Mouse (Mus musculus) adipocyte (in vitro differentiated cells): Measurements from ENCODE around the gene Cela3a.
"Not testable (repeated sequence)": the region's sequence is repeated elsewhere in the genome, so short reads cannot be mapped to it uniquely, and the experiment has no call there.

ENCODE experiments used
- DNase-seq: peaks from one replicate; pipeline ENCODE4 v3.0.0-alpha.2; 2016; ENCODE audit warnings: low spot score

Gene Cela3a

DNA sequence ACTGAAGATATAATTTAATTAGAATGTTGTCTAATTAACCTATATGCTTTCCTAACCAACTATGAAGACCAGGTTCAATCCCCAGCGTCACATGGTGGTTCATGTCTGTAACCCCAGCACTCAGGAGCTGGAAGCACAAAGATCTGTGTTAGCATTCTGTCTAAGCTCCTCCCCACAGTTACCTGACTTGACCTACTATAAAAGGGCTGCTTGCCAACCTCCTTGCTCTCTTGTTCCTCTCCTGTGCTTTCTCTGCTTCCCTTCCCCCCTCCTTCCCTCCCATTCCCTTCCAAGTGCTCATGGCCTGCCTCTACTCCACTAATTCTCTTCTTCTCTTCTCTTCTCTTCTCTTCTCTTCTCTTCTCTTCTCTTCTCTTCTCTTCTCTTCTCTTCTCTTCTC is 5.3 kb upstream of the Cela3a start:
- no peak for DNase-seq

- DNase-seq = not testable (repeated sequence)
Observed at GRCm38 (mm10) chr4:137412185-137412709, 2.7 kb upstream of the Cela3a start.

GRCm38 (mm10) chr4:137405571-137405970 is 4.0 kb downstream of the Cela3a start:
- DNase-seq = no peak

DNA sequence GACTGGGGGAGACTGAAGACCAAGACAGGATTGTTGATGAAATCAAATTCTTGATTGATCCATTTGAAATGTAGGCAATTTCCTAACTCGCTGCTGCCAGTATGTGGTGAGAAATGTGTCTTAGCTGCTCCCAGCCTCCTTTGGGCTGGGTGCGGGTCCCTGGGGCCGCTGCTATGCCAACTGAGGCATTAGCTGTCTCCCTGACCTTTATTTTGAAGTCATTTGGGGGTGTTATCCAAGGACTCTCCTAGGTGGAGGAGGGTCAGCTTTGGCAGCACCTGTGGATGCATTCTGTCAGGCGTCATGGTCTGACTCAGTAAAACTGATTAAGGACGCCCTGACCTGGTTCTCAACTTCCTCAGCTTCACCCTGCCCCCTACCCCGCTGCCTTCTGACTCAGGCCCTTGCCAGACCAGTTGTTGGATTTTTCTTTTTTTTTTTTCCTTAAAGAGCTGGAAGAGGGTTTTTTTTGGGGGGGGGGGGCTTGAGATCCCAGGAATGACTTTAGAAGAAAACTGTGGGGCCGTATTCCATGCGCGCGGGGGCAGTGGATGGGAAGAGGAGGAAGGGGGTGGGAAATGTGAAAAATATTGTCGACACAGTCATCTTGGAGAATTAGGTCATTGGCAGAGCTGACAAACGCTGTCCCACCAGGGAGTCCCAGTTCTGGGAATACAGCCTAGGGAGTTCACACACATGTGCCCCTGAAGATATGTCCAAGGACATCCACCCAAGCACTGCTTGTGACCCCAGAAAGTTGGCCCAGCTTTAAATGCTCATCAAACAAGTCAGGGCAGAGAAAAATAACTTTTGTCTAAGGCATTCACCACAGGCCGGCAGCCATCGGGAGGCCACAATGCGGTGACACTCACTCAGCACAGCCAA is 12.7 kb downstream of the Cela3a start:
- peak; percentile 41 for DNase-seq

DNA sequence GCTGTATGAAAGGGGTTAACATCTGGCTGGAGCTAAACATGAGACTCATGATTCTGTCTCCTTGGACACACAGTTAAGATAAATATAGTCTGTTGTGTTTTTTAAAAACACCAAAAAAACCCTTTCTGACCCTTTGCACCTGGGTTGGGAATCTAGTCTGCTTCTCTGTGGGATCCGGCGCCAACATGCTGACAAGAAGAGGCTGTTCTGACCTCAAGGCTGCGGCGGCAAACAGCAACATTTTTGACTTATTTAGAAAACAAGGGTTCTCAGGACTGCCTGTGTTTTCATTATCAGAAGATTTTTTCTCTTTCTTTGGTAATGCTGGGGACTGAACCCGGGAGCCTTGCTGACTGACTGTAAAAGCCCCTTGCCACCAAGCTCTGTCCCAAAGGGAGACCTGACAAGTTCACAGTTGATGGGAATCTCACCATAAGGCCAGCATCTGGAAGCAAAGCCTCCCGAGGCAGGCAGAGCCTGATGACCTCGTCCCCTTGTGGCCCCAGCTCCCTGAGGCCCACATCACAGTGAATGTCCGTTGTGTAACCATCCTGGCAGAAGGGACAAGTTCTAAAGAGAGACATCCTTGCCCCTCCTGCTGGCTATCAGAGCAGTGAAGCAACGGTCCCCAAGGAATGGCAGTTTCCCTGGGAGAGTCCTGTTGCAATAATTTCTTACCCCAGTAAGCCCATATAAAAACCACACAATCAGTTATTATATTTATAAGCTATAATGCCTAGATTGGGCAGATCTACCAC is 16.0 kb downstream of the Cela3a start:
- peak; percentile 93 for DNase-seq

GRCm38 (mm10) chr4:137392874-137393273 is 16.7 kb downstream of the Cela3a start:
- no peak for DNase-seq

GRCm38 (mm10) chr4:137391287-137391686 is 18.3 kb downstream of the Cela3a start:
- no peak for DNase-seq

DNA sequence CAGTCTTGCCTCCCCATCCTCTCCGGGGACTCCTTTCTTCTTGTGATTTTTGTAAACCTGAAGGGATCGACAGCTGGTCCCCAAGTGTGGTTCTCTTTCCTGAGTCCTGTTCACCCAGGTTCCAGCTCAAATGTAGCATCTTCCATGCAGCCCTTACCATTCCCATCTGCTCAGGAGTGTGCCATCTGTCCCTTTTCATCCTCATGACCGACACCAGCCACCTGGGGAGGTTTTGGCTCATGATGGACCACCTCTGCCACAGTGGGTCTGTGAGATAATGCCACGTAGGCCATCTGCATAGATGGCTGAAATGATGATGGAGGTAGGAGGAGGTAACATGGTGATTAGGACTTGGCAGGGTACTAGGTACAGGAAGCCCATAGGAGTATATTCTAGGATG is 19.4 kb downstream of the Cela3a start:
- no peak for DNase-seq

- DNase-seq = peak; percentile 83
Observed at GRCm38 (mm10) chr4:137388983-137389382, 20.6 kb downstream of the Cela3a start.

DNA sequence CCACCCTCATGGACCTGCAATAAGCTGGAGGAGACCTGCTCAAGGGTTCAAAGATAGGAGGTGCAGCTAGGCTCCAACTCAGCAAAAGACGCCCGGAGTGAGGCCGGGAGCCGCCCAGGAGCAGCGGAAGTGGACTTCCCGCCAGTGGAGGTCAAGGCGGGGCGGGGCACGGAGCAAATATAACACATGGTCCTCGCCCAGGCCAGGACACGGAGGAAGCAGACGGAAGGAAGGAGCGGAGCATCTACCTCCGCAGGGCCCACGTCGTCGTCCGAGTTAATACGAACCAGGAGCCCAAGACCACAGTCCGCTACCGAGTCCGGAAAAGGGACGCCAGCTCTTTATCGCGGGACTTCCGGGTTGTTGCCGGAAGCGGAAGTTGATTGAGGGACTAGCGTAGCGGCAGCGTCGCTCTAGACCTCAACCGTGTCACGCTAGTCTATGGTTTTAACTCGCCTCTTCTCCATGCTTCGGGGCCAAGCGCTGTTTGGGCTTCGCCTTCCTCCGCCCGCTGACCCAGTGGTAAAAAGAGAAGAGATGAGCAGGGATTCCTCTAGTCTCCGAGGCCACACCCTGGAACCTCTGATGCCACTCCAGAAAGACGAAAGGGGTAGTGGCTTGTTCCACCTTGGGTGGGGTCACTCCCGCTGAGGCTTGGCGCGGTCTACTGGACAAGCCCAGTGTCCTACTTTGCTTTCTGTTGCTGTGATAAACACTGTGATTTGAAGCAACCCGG is 21.4 kb downstream of the Cela3a start:
- DNase-seq = peak; percentile 97

- no peak for DNase-seq
Observed at GRCm38 (mm10) chr4:137387482-137388058, 22.0 kb downstream of the Cela3a start.

DNA sequence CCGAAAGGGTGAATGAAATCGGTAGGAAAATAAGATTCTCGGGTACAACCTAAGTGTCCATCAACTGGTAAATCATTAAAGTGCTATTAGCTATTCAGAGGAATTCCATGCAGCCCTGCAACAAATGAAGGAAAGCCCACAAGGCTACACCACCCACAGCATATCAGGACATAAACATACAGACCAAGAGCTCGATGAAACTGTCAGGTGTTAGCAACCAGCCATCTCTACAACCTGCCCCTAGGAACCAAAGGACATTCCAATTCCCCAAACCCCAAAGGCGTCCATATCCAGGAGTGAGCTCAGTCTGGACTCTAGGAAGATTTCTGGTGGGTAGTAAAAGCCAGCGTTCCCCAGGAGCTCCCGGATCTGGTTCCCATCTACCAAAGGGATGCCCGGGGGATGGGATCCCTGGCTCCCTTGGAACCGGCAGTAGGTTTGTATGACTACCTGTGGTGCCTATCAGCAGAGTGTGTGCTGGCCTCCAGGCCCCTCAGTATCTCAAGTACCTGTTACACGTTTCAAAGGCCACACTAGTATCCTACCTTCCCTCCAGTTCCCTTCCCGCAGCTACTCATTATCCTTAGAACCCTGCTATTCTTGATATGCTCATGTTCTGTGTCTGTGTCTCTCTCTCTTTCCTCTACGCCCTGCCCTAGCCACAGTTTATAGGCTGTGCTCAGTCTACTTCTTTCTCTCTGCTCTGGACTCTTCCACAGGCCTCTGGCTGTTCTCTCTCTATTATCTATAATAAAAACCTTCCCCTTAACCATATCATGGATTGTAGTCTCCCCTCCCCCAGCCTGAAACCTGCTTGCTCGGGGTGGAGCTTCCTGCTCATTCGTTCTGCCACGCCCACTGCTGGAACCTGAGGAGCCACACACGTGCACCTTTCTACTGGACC is 28.6 kb downstream of the Cela3a start:
- no peak for DNase-seq

GRCm38 (mm10) chr4:137379713-137380255 is 29.8 kb downstream of the Cela3a start:
- no peak for DNase-seq

DNA sequence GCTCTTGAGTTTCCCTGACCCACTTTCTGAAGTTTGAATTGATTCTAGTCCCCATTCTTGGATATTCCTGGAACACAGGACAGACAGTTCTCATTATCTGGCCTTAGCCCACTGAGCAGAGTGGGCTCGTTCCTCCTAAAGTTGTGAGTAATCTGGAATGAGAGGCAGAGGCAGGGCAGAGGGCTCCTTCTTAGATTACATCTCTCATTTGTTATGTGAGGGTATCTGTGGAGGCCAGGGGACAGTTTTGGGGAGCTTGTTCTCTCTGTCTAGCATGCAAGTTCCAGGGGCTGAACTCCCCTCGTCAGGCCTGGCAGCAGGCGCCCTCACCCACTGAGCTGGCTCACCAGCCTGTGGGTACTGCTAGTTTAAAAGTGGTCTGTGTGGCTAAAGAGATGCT is 30.5 kb downstream of the Cela3a start:
- DNase-seq = no peak

- DNase-seq = no peak
Observed at GRCm38 (mm10) chr4:137377526-137378304, 31.9 kb downstream of the Cela3a start.

- no peak for DNase-seq
Observed at GRCm38 (mm10) chr4:137376778-137377177, 32.8 kb downstream of the Cela3a start.

DNA sequence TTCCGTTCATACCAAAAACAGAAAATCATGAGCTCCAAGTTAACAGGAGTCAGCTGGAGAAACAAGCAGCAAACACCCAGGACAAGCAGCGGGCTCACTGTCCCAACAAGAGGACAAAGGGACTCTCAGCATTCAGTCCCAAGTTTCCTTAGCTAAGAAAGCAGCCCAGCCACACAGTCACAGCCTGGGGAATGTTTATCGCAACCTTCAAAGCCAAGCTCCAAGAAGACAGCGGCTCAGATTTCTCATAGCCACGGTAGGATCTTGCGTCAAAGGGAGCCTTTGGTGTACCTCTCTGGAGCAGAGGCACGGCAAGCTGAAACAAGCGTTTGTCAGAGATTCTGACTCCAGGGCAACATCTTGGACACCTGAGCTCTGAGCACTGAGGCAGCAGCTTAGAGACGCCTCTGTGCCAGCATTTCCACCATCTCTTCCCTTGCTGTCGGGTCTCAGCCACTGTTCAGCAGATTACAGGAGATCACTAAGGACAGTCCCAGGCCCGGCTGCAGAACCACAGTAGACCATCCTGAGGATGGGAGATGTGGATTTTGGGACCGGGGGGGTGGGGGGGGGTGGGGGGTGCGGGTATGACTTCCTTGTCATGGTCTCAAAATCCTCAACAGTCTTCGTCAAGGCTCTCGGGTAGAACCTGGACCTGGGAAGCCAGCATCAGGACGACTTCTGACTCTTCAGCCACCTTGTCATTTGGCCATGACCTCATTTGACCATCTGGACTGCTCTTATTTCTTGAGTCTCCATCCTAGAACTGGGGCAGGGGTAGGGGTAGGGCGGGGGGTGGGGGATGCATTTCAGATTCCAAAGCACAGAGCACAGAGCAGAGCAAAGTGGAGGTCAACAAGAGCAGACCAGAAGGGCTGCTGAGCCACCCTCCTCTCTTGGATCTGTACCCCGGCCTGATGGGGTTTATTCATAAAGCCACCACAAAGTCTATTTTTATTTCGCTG is 34.0 kb downstream of the Cela3a start:
- DNase-seq = no peak

- DNase-seq = no peak
Observed at GRCm38 (mm10) chr4:137373711-137374110, 35.9 kb downstream of the Cela3a start.
